Mouse (Mus musculus): Measurements from ENCODE around the gene Spink2. TPM values are rescaled to one million over a fixed set of nuclear protein-coding genes. Genes with fewer than 3 reads are reported as not detected.

The Spink2 gene
- polyA plus RNA-seq, 1 experiment from 2014 or later = 7.3 TPM

GRCm38 (mm10) chr5:77167306-77167945 is 43.8 kb downstream of the Spink2 start:
- no peaks in the 10 kb centered on the region for H3K9me3 ChIP-seq (replicated peaks; ENCODE audit: control insufficient read depth, low read length)
- H3K27me3 ChIP-seq (ENCODE audit: control insufficient read depth, insufficient read depth, low read length) = no peaks in the 10 kb centered on the region
- no peak overlapping the region for H3K27ac ChIP-seq (ENCODE audit: low read depth, low read length)
- H3K36me3 ChIP-seq (ENCODE audit: control insufficient read depth, insufficient read depth, low read length) = no peaks in the 10 kb centered on the region
- H3K4me1 ChIP-seq (ENCODE audit: control insufficient read depth, insufficient read depth, low read length) = no peaks in the 10 kb centered on the region
- 76% methylated on average over 22 of the region's 22 CpGs for WGBS (ENCODE audit: insufficient replicate concordance)
- no peak overlapping the region for H3K4me2 ChIP-seq
- no peak overlapping the region for H3K4me3 ChIP-seq (ENCODE audit: low read depth, low read length)
- no peak overlapping the region for H3K9ac ChIP-seq (ENCODE audit: low read depth, low read length)
- no peak for ATAC-seq (replicated peaks; ENCODE audit: insufficient number of reproducible peaks, low FRiP score, low TSS enrichment)

- Histone ChIP-seq H3K9me3 (replicated peaks; ENCODE audit: control insufficient read depth, low read length) (no peaks in the 10 kb centered on the region), H3K27ac (ENCODE audit: low read depth, low read length) (no peak overlapping the region), H3K9ac (ENCODE audit: low read depth, low read length) (no peak overlapping the region), H3K36me3 (ENCODE audit: control insufficient read depth, insufficient read depth, low read length) (no peaks in the 10 kb centered on the region), H3K27me3 (ENCODE audit: control insufficient read depth, insufficient read depth, low read length) (no peaks in the 10 kb centered on the region), H3K4me3 (ENCODE audit: low read depth, low read length) (no peak overlapping the region), H3K4me1 (ENCODE audit: control insufficient read depth, insufficient read depth, low read length) (no peaks in the 10 kb centered on the region), H3K4me2 (no peak overlapping the region)
- WGBS (ENCODE audit: insufficient replicate concordance) = 57% methylated on average over 13 of the region's 13 CpGs
- no peak for ATAC-seq (replicated peaks; ENCODE audit: insufficient number of reproducible peaks, low FRiP score, low TSS enrichment)
Measured at GRCm38 (mm10) chr5:77165703-77166625, 45.3 kb downstream of the Spink2 start.

GRCm38 (mm10) chr5:77163597-77163996 is 47.7 kb downstream of the Spink2 start:
- H3K4me3 ChIP-seq (ENCODE audit: low read depth, low read length) = no peak overlapping the region
- H3K27me3 ChIP-seq (ENCODE audit: control insufficient read depth, insufficient read depth, low read length) = no peaks in the 10 kb centered on the region
- no peaks in the 10 kb centered on the region for H3K9me3 ChIP-seq (replicated peaks; ENCODE audit: control insufficient read depth, low read length)
- no peak overlapping the region for H3K9ac ChIP-seq (ENCODE audit: low read depth, low read length)
- no peaks in the 10 kb centered on the region for H3K36me3 ChIP-seq (ENCODE audit: control insufficient read depth, insufficient read depth, low read length)
- H3K4me1 ChIP-seq (ENCODE audit: control insufficient read depth, insufficient read depth, low read length) = no peaks in the 10 kb centered on the region
- H3K4me2 ChIP-seq = no peak overlapping the region
- ATAC-seq (replicated peaks; ENCODE audit: insufficient number of reproducible peaks, low FRiP score, low TSS enrichment) = no peak
- H3K27ac ChIP-seq (ENCODE audit: low read depth, low read length) = no peak overlapping the region
- 82% methylated on average over 7 of the region's 7 CpGs for WGBS (ENCODE audit: insufficient replicate concordance)

GRCm38 (mm10) chr5:77162566-77162965 is 48.7 kb downstream of the Spink2 start:
- no peaks in the 10 kb centered on the region for H3K9me3 ChIP-seq (replicated peaks; ENCODE audit: control insufficient read depth, low read length)
- H3K4me2 ChIP-seq = no peak overlapping the region
- no peak overlapping the region for H3K4me3 ChIP-seq (ENCODE audit: low read depth, low read length)
- no peak overlapping the region for H3K27ac ChIP-seq (ENCODE audit: low read depth, low read length)
- 91% methylated on average over 3 of the region's 3 CpGs for WGBS (ENCODE audit: insufficient replicate concordance)
- no peaks in the 10 kb centered on the region for H3K4me1 ChIP-seq (ENCODE audit: control insufficient read depth, insufficient read depth, low read length)
- H3K27me3 ChIP-seq (ENCODE audit: control insufficient read depth, insufficient read depth, low read length) = no peaks in the 10 kb centered on the region
- no peak for ATAC-seq (replicated peaks; ENCODE audit: insufficient number of reproducible peaks, low FRiP score, low TSS enrichment)
- H3K36me3 ChIP-seq (ENCODE audit: control insufficient read depth, insufficient read depth, low read length) = no peaks in the 10 kb centered on the region
- H3K9ac ChIP-seq (ENCODE audit: low read depth, low read length) = no peak overlapping the region

GRCm38 (mm10) chr5:77157777-77158540 is 53.3 kb downstream of the Spink2 start:
- no peak overlapping the region for H3K27ac ChIP-seq (ENCODE audit: low read depth, low read length)
- ATAC-seq (replicated peaks; ENCODE audit: insufficient number of reproducible peaks, low FRiP score, low TSS enrichment) = no peak
- 45% methylated on average over 14 of the region's 14 CpGs for WGBS (ENCODE audit: insufficient replicate concordance)

GRCm38 (mm10) chr5:77156938-77157337 is 54.3 kb downstream of the Spink2 start:
- H3K36me3 ChIP-seq (ENCODE audit: control insufficient read depth, insufficient read depth, low read length) = no peaks in the 10 kb centered on the region
- ATAC-seq (replicated peaks; ENCODE audit: insufficient number of reproducible peaks, low FRiP score, low TSS enrichment) = no peak
- H3K4me3 ChIP-seq (ENCODE audit: low read depth, low read length) = no peak overlapping the region
- no peak overlapping the region for H3K27ac ChIP-seq (ENCODE audit: low read depth, low read length)
- no peaks in the 10 kb centered on the region for H3K9me3 ChIP-seq (replicated peaks; ENCODE audit: control insufficient read depth, low read length)
- 78% methylated on average over 5 of the region's 5 CpGs for WGBS (ENCODE audit: insufficient replicate concordance)
- no peak overlapping the region for H3K9ac ChIP-seq (ENCODE audit: low read depth, low read length)
- H3K4me1 ChIP-seq (ENCODE audit: control insufficient read depth, insufficient read depth, low read length) = no peaks in the 10 kb centered on the region
- H3K27me3 ChIP-seq (ENCODE audit: control insufficient read depth, insufficient read depth, low read length) = no peaks in the 10 kb centered on the region
- H3K4me2 ChIP-seq = no peak overlapping the region

More at GRCm38 (mm10) chr5:77157777-77158540, 53.3 kb downstream of the Spink2 start:
- Histone ChIP-seq H3K4me1 (ENCODE audit: control insufficient read depth, insufficient read depth, low read length) (no peaks in the 10 kb centered on the region), H3K9ac (ENCODE audit: low read depth, low read length) (no peak overlapping the region), H3K27me3 (ENCODE audit: control insufficient read depth, insufficient read depth, low read length) (no peaks in the 10 kb centered on the region), H3K36me3 (ENCODE audit: control insufficient read depth, insufficient read depth, low read length) (no peaks in the 10 kb centered on the region), H3K4me2 (no peak overlapping the region), H3K9me3 (replicated peaks; ENCODE audit: control insufficient read depth, low read length) (no peaks in the 10 kb centered on the region), H3K4me3 (ENCODE audit: low read depth, low read length) (no peak overlapping the region)

- no peaks in the 10 kb centered on the region for H3K27me3 ChIP-seq (ENCODE audit: control insufficient read depth, insufficient read depth, low read length)
- ATAC-seq (replicated peaks; ENCODE audit: insufficient number of reproducible peaks, low FRiP score, low TSS enrichment) = no peak
- H3K4me3 ChIP-seq (ENCODE audit: low read depth, low read length) = no peak overlapping the region
- H3K4me2 ChIP-seq = no peak overlapping the region
- H3K27ac ChIP-seq (ENCODE audit: low read depth, low read length) = no peak overlapping the region
- no peaks in the 10 kb centered on the region for H3K36me3 ChIP-seq (ENCODE audit: control insufficient read depth, insufficient read depth, low read length)
- no peaks in the 10 kb centered on the region for H3K9me3 ChIP-seq (replicated peaks; ENCODE audit: control insufficient read depth, low read length)
- H3K9ac ChIP-seq (ENCODE audit: low read depth, low read length) = no peak overlapping the region
- WGBS (ENCODE audit: insufficient replicate concordance) = 90% methylated on average over 12 of the region's 12 CpGs
- H3K4me1 ChIP-seq (ENCODE audit: control insufficient read depth, insufficient read depth, low read length) = 0 out of 2 replicates have a peak, but pooled peaks cover 3% of the 10 kb centered on the region
Measured at GRCm38 (mm10) chr5:77155526-77155925, 55.7 kb downstream of the Spink2 start.

Data from heart, embryonic 11.5 days (tissue).